Mouse (Mus musculus): ENCODE results near the gene Gm5128. TPM values are rescaled to one million over a fixed set of nuclear protein-coding genes. Genes with fewer than 3 reads are reported as not detected.
"Not testable (repeated sequence)": the region's sequence is repeated elsewhere in the genome, so short reads cannot be mapped to it uniquely, and the experiment has no call there.

Gene Gm5128
- total RNA-seq (2021) = not detected
- long read RNA-seq, experiment 1 = 0 reads
- long read RNA-seq, experiment 2 = 0 reads

DNA sequence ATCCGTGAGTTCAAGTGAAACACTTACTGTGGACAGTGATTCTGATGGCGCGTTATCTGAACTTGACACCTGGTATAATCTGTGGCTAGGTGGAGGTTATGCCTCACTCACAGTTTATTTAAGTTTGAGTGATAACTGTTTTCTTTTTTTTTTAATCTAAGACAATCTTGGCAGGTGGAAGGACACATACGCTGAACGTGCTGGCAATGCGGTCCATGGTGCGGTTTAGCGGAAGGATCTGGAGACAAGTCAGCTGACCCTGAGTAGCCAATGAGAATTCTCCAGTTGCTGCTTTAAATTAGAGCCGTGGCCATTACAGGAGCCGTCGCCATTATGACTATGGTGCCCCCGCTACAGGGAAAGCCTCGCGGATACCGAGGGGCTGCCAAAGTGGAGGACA lies at the start of gene Gm5128:
Gene Gm5128, plus strand, starts transcription at position 301 of the 400 bp plus-strand sequence.
- H3K27ac ChIP-seq; H3K4me3 ChIP-seq; DNase-seq (ENCODE audit: extremely low spot score in 1 of 2, low spot score in 2 of 2); intact Hi-C loops (cut with DNase I): not testable (repeated sequence)

DNA sequence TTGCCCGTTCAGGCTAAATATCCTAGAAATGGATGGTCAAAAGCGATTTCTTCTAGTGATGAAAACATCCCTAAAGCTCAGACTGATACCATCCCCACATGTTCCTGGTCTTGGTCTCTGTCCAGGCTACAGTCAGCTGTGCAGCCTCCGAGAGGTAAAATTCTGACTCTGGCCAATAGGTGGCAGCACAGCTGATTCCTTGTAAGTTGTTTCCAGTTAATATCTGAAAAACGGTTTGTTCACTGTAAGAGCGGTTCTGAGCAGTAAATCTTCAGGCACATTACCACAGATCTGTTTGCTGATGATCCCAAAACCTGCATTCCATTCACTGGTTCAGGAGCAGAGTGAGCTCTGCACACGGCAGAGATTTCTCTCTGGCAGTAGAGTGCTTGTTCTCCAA lies 12.4 kb upstream of the Gm5128 start:
- H3K27ac ChIP-seq; DNase-seq (ENCODE audit: extremely low spot score in 1 of 2, low spot score in 2 of 2); intact Hi-C loops (cut with DNase I); H3K4me3 ChIP-seq: not testable (repeated sequence)

DNA sequence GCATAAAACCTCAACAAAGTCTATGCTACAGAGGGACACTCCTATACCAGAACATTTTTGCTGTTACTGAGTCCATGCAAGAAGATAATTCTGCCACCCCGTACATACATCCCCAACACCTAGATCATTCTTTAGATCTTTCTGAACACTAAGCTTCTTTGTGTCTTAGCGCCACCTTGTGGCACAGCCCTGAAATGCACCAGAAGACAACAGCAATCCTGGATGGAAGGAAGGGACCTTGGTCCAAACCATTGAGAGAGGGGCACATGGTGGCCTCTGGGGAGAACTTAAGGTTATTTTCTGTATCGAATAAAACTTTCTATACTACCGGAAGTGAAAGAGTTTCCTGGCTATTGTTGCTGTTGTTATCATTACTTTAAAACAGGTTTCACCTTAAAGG lies 11.1 kb upstream of the Gm5128 start:
- H3K27ac ChIP-seq; intact Hi-C loops (cut with DNase I); DNase-seq (ENCODE audit: extremely low spot score in 1 of 2, low spot score in 2 of 2); H3K4me3 ChIP-seq: not testable (repeated sequence)

DNA sequence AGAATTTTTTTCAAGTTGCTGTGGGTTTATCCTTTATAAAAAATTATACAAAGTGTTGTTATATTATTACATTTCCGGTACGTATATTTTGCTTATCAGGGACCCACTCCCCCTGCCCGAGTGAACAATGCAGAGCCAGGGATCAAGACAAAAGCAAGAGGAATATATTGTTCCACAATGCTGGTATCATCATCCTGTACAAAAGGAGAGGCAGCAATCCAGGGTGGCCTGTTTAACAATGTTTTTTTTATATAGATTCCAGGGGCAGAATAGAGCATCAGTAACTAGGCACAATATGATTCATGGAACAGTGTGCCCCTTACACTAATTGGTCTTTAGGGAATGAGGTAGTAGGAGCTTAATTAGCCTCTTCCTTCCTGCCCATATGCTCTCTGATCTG lies 30.5 kb downstream of the Gm5128 start:
- intact Hi-C loops (cut with DNase I); DNase-seq (ENCODE audit: extremely low spot score in 1 of 2, low spot score in 2 of 2); H3K4me3 ChIP-seq; H3K27ac ChIP-seq: not testable (repeated sequence)

- H3K27ac ChIP-seq; H3K4me3 ChIP-seq; intact Hi-C loops (cut with DNase I); DNase-seq (ENCODE audit: extremely low spot score in 1 of 2, low spot score in 2 of 2): not testable (repeated sequence)
These were observed 48.1 kb downstream of the Gm5128 start for GRCm38 (mm10) chrX:135421203-135421602.

DNA sequence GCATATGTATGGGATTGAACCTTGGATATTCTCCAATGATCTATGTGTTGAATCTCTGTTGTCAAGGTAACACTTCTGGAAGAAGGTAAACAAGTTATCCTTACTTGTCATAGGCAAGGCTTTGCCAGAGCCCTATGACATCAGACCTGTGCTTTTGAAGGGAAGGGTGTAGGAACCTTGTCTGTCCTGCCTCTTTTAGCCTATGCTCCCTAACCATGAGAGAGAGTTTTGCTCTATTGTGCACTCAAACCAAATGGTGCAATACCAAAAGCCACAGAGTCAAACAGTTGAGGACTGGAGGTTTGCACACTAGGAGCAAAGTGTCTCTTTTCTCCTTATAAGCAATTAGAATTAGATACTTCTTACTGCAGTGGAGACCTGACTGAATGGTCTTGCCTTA lies 48.7 kb downstream of the Gm5128 start:
- intact Hi-C loops (cut with DNase I); H3K27ac ChIP-seq; DNase-seq (ENCODE audit: extremely low spot score in 1 of 2, low spot score in 2 of 2); H3K4me3 ChIP-seq: not testable (repeated sequence)

DNA sequence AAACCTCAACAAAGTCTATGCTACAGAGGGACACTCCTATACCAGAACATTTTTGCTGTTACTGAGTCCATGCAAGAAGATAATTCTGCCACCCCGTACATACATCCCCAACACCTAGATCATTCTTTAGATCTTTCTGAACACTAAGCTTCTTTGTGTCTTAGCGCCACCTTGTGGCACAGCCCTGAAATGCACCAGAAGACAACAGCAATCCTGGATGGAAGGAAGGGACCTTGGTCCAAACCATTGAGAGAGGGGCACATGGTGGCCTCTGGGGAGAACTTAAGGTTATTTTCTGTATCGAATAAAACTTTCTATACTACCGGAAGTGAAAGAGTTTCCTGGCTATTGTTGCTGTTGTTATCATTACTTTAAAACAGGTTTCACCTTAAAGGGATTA lies 49.4 kb downstream of the Gm5128 start:
- H3K27ac ChIP-seq; DNase-seq (ENCODE audit: extremely low spot score in 1 of 2, low spot score in 2 of 2); intact Hi-C loops (cut with DNase I); H3K4me3 ChIP-seq: not testable (repeated sequence)

Other genes starting within 250 kb of the Gm5128 start
- gene Gm15023, start 195.7 kb upstream of the Gm5128 start, total RNA-seq (2021) = not detected
- 100 to 1,000 TPM in 1 of 2 experiments, 10 to 100 TPM in 1; 93.6 to 107 TPM for gene Tceal6, start 162.6 kb upstream of the Gm5128 start, total RNA-seq (2021)
- not detected for gene Pramel3, start 71.0 kb upstream of the Gm5128 start, total RNA-seq (2021)
- not detected for gene Gm7903, start 60.6 kb downstream of the Gm5128 start, total RNA-seq (2021)
- gene AV320801, start 121.3 kb downstream of the Gm5128 start, total RNA-seq (2021) = not detected
- 1 to 10 TPM; 5.8 to 6.2 TPM for gene Nxf7, start 225.5 kb downstream of the Gm5128 start, total RNA-seq (2021)